Mouse (Mus musculus): ENCODE measurements around the gene Arpc4.

DNA sequence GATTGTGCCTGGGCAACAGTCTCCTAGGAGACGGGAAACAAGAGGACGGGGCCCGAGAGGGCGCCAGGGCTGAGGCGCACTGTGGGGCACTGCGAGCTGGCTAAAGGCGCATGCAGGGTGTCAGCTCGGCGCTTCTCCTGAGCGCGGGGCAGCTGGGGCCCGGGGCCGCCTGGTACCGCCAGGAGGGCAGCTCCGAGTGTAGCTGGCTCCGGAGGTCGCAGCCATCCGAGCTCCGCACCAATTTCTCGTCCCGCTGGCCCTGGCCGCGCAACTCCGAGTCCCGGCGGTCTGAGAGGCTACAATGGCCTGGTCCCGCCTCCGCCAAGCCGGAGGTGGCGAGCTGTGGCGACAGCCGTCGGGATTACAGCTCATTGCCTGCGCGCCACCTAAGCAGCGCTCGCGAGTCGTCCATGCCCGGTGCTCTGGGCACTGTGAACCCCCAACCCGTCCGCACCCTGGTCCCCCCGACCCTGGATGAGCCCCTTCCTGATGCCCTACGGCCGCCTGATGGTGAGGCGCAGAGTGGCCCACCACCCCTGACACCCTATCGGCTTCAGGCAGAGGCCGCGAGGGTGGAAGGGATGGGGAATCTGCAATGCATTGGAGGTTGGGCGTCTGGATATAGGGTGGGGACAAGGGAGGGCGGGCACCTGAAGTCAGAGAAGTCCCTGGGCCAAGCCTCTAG is 14.6 kb downstream of the Arpc4 start:
- TF ChIP-seq CTCF (IDR thresholded peaks at IDR 0.05 in 2 of 3, conservative IDR thresholded peaks at IDR 0.05 in 1 of 3; ENCODE audit: control insufficient read depth in 1 of 3, insufficient read depth in 1 of 3, low read depth in 2 of 3, low read length in 3 of 3, poor library complexity in 1 of 3, severe bottlenecking in 1 of 3): no peak
- TF ChIP-seq POLR2AphosphoS5 (IDR thresholded peaks at IDR 0.05; ENCODE audit: borderline replicate concordance, low read depth, low read length): no peak
- TF ChIP-seq POLR2A (IDR thresholded peaks at IDR 0.05; ENCODE audit: control insufficient read depth in 1 of 2, insufficient read depth in 1 of 2, low read depth in 1 of 2, low read length in 2 of 2, poor library complexity in 1 of 2): no peak
- TF ChIP-seq E2F4 (IDR thresholded peaks at IDR 0.05; ENCODE audit: borderline replicate concordance, low read depth, low read length): no peak
- no peak for TF ChIP-seq MYC (IDR thresholded peaks at IDR 0.05; ENCODE audit: low read depth, low read length)
- no peak for TF ChIP-seq CHD2 (IDR thresholded peaks at IDR 0.05; ENCODE audit: low read length)
- TF ChIP-seq UBTF (IDR thresholded peaks at IDR 0.05; ENCODE audit: borderline replicate concordance, insufficient read depth, low read depth, low read length): no peak
- no peak for TF ChIP-seq MYB (IDR thresholded peaks at IDR 0.05; ENCODE audit: low read depth, low read length)
- TF ChIP-seq ELF1 (IDR thresholded peaks at IDR 0.05; ENCODE audit: low read depth, low read length): no peak
- no peak for TF ChIP-seq BHLHE40 (IDR thresholded peaks at IDR 0.05; ENCODE audit: borderline replicate concordance, low read depth, low read length)
- TF ChIP-seq POLR2AphosphoS2 (IDR thresholded peaks at IDR 0.05; ENCODE audit: low read length): no peak
- TF ChIP-seq KAT2A (conservative IDR thresholded peaks at IDR 0.05; ENCODE audit: low read depth, low read length): no peak
- no peak for TF ChIP-seq HCFC1 (IDR thresholded peaks at IDR 0.05; ENCODE audit: low read depth, low read length)

All from MEL (cell line).